Mouse (Mus musculus) cerebellum, postnatal 14 days (tissue): ENCODE measurements around the gene Srl.

Experiments
- DNase-seq, 2 experiments: peaks; one replicate each; pipeline ENCODE4 v3.0.0; 2021; ENCODE audit warnings: mixed read lengths in 2 of 2

The Srl gene

DNA sequence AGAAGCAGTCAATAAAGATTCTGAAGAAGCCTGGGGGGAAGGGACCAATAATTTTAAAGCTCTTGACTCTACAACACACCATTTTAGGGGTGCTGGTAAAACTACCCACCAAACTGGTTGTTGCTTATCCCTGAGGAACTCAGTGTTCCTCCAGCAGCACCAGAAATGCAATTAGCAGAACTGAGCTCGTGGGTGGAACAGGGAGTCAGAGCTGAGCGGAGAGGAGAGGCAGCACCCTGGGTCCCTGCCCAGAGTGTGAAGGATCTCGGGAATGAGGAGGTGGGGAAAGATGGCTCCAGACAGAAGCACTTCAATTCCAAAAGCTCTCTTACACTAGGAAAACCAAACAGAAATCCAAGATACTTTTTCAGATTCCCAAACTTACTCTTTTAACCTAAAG is 68.9 kb downstream of the Srl start:
- DNase-seq: no peak

- no peak for DNase-seq
Measured at GRCm38 (mm10) chr16:4469599-4470352, 71.8 kb downstream of the Srl start.

DNA sequence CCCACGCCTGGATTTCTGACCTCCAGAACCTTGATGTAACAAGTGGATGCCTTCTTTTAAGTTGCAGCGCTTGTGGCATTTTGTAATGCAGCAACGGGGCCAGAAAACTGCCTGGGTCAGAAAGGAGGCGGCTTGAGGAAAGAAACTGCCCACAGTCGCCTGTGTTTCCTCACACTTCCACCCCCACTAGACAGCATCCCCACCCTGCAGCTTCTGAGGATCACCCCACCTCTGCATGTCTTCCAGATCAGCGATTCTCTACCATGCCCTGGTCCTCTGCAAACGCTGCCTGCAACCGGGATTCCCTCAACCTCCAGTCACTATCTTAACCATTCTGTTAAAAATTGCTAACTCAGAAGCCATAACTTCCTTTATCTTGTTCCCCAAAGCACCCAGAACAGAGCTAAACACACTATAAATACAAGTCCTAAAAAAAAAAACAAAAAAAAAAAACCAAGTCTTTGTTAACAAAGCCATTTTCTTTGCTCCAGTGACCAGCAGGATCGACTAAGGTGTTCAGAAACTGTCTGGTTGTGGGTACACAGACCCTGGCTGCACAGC is 77.0 kb downstream of the Srl start:
- no peak for DNase-seq

GRCm38 (mm10) chr16:4457927-4458326 is 83.7 kb downstream of the Srl start:
- DNase-seq: no peak

DNA sequence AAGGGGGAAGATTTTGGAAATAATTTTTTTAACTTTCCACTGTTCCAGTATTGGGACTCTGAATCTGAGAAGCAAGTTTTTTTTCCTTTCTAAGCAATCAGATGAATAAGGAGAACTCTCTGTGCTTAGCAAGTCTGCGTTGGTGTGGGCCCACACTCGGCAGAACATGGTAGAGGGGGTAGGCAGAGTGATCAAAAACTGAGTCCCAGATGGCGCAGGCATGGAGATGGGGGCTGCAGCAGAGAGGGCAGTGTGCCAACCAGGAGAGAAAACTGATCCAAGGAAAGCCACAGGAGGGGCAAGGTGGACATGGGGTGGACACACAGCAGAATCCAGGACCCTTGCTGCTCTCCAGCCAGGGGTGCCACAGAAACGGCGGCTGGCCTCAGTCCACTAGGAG is 85.2 kb downstream of the Srl start:
- peak; percentile 32 to 38 for DNase-seq

DNA sequence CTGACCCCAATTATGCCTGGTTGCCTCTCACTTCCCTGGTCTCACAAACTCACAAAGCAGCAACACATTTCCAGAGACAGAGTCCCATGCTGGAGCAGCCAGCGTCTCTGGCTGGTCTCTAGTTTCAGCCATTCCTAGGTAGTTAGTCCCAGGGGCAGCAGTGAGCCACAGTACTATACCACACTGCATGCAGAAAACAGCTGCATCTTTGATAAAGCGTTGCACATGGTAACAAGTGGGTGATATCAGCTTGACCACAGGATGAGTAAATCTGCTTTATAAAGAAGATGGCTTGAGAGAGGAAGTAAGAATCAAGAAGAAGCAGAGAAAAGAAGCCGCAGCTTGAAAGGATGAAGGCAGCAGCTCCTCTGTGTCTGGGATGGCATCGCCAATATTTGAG is 85.9 kb downstream of the Srl start:
- no peak for DNase-seq

GRCm38 (mm10) chr16:4454563-4454962 is 87.1 kb downstream of the Srl start:
- DNase-seq: no peak

- DNase-seq: peak in 1 of 2 experiments; percentile 18
Measured at GRCm38 (mm10) chr16:4449418-4449817, 92.2 kb downstream of the Srl start.

DNA sequence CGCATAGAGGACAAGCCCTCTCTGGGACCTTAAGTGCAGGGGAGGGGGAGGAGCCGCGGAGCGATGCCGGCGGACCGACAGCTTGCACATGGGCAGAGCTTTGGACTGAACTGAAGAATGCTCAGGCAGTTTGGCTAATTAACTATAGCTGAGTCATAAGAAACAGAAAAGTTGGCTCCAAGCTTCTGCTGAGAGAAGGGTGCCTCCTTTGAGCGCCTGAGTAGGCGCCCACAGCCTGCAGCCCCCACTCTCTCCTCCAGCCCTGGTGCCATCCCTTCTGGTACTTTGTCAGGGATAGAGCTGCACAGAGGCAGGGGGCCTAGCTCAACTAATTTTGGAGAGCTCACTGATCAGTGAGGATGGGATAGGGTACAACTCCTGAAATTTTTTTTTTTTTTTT is 93.4 kb downstream of the Srl start:
- DNase-seq: no peak

DNA sequence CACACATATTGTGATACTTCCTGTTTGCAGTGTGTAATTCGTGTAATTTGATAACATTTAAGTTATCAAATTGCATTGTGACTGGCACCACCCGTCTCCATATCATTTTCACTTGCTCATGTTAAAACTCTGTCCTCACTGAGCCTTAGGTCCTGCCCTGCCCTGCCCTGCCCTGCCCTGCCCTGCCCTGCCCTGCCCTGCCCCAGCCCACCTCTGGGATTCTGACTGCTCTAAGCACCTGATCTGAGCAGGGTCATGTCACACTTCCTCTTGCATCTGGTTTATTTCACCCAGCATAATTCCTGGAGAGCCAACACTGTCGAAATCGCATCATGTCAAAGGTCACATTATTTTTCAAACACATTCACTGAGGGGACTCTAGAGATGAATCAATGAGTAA is 95.2 kb downstream of the Srl start:
- DNase-seq: no peak

DNA sequence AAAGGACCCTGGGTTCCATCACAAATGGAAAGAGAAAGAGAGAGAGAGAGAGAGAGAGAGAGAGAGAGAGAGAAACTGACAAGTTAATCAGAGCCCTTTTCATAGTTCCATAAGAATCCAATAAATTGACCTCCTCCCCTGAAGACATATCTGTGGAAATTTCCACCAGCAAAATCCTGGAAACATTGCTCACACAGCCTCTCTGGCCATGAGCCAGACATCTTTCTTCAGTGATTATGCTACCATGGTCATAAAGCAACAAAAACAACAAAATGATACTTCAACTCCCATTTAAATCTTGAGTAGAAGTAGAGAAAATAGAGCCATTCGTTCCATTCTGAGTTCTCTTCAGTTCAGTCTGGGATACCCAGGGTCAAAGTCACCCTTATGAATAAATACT is 97.2 kb downstream of the Srl start:
- no peak for DNase-seq

- DNase-seq: no peak
Measured at GRCm38 (mm10) chr16:4439302-4440066, 102.1 kb downstream of the Srl start.

DNA sequence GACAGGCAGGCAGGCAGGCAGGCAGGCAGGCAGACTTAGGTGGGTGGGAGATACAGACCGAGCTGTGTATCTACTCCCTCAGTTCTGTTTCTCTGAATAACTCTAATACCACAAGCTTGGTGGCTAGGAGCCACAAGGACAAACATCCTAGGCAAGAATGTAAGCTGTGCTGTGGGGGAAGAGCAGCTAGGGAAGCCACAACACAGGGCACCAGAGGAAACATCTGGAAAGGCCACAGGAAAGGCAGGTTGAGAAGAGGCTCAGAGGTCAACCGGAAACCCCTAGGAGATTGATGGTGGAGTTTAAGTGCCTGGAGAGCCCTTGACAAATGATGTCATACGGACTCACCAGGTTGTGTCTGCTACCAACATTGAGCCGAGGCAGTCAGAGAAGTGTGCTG is 104.9 kb downstream of the Srl start:
- DNase-seq: no peak

- DNase-seq: no peak
Measured at GRCm38 (mm10) chr16:4435371-4435770, 106.2 kb downstream of the Srl start.

- no peak for DNase-seq
Measured at GRCm38 (mm10) chr16:4431841-4432240, 109.8 kb downstream of the Srl start.

DNA sequence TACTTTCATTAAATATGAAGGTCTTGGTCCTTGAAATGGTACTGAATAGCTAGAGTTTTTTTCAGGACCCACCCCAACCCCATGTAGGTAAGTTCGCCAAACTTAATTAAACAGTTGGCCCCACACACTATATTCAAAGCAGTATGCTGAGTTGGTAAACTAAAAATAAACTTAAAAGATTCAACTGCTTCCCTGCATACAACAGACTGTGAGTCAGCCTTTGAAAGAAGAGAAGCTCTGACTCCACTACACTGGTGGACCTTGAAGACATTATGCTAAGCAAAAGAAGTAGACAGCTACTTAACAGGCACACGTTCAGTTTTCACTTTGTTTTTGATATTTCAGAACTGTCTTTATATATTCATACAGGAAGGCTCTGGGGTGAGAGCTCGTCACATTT is 110.6 kb downstream of the Srl start:
- no peak for DNase-seq

DNA sequence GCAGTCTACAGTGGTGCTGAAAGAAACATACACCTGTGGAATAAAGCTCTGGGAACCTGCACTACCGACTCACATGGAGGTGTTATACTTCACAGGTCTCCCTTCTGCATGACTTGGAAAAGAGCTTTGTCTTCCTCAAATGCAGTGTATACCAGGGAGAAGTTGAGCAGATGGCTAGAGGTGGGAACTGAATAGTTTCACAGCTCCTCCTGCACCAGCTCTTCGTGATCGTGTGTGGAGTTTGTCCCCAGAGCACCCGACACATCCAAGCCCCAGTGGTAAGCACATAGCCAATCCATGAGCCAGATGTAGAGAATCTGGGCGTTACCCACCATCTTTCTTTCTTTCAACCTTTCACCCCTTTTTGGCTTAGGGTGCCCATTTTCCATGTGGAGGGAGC is 111.4 kb downstream of the Srl start:
- no peak for DNase-seq
